Mouse (Mus musculus): ENCODE measurements around the gene Tbc1d23. TPM values are rescaled to one million over a fixed set of nuclear protein-coding genes. Genes with fewer than 3 reads are reported as not detected.

The Tbc1d23 gene
- polyA plus RNA-seq, 1 experiment, result 9.7 TPM

GRCm38 (mm10) chr16:57166611-57167513 lies 64.4 kb downstream of the Tbc1d23 start, which contains the start of gene Nit2:
Gene Nit2, minus strand, starts transcription at chr16:57167341.
- WGBS, result under 1% methylated on average over 58 of the region's 58 CpGs

GRCm38 (mm10) chr16:57166086-57166485 lies 65.2 kb downstream of the Tbc1d23 start:
- DNase-seq (ENCODE audit: low read depth, low spot score), result no peak
- 82% methylated on average over 6 of the region's 6 CpGs for WGBS

More at GRCm38 (mm10) chr16:57166611-57167513, 64.4 kb downstream of the Tbc1d23 start, which contains the start of gene Nit2:
- peak; percentile 67 for DNase-seq (ENCODE audit: low read depth, low spot score)

GRCm38 (mm10) chr16:57165157-57165556 lies 66.1 kb downstream of the Tbc1d23 start:
- DNase-seq (ENCODE audit: low read depth, low spot score), result no peak
- 95% methylated on average over 5 of the region's 5 CpGs for WGBS

GRCm38 (mm10) chr16:57163694-57164093 lies 67.6 kb downstream of the Tbc1d23 start:
- no peak for DNase-seq (ENCODE audit: low read depth, low spot score)
- 54% methylated on average over 1 of the region's 1 CpGs for WGBS

GRCm38 (mm10) chr16:57162841-57163240 lies 68.5 kb downstream of the Tbc1d23 start:
- 77% methylated on average over 5 of the region's 5 CpGs for WGBS
- no peak for DNase-seq (ENCODE audit: low read depth, low spot score)

- DNase-seq (ENCODE audit: low read depth, low spot score), result no peak
- WGBS, result 72% methylated on average over 7 of the region's 7 CpGs
These were observed 71.5 kb downstream of the Tbc1d23 start for GRCm38 (mm10) chr16:57159835-57160234.

- no peak for DNase-seq (ENCODE audit: low read depth, low spot score)
- 72% methylated on average over 4 of the region's 4 CpGs for WGBS
These were observed 73.6 kb downstream of the Tbc1d23 start for GRCm38 (mm10) chr16:57157728-57158127.

- 86% methylated on average over 4 of the region's 4 CpGs for WGBS
- no peak for DNase-seq (ENCODE audit: low read depth, low spot score)
These were observed 74.2 kb downstream of the Tbc1d23 start for GRCm38 (mm10) chr16:57157076-57157475.

- no peak for DNase-seq (ENCODE audit: low read depth, low spot score)
These were observed 75.4 kb downstream of the Tbc1d23 start for GRCm38 (mm10) chr16:57155899-57156298.

GRCm38 (mm10) chr16:57151437-57151836 lies 79.9 kb downstream of the Tbc1d23 start:
- WGBS, result 75% methylated on average over 4 of the region's 4 CpGs
- no peak for DNase-seq (ENCODE audit: low read depth, low spot score)

GRCm38 (mm10) chr16:57144741-57145140 lies 86.6 kb downstream of the Tbc1d23 start:
- WGBS, result 72% methylated on average over 5 of the region's 5 CpGs
- no peak for DNase-seq (ENCODE audit: low read depth, low spot score)

GRCm38 (mm10) chr16:57133611-57134010 lies 97.7 kb downstream of the Tbc1d23 start:
- DNase-seq (ENCODE audit: low read depth, low spot score), result no peak
- 91% methylated on average over 6 of the region's 6 CpGs for WGBS

- no peak for DNase-seq (ENCODE audit: low read depth, low spot score)
- WGBS, result 7% methylated on average over 1 of the region's 1 CpGs
These were observed 99.0 kb downstream of the Tbc1d23 start for GRCm38 (mm10) chr16:57132326-57132725.

- WGBS, result 78% methylated on average over 4 of the region's 4 CpGs
- no peak for DNase-seq (ENCODE audit: low read depth, low spot score)
These were observed 99.8 kb downstream of the Tbc1d23 start for GRCm38 (mm10) chr16:57131544-57131943.

GRCm38 (mm10) chr16:57130752-57131400 lies 100.4 kb downstream of the Tbc1d23 start:
- WGBS, result 44% methylated on average over 3 of the region's 3 CpGs
- no peak for DNase-seq (ENCODE audit: low read depth, low spot score)

- DNase-seq (ENCODE audit: low read depth, low spot score), result no peak
- 23% methylated on average over 2 of the region's 2 CpGs for WGBS
These were observed 103.5 kb downstream of the Tbc1d23 start for GRCm38 (mm10) chr16:57127825-57128224.

GRCm38 (mm10) chr16:57126268-57126667 lies 105.0 kb downstream of the Tbc1d23 start:
- DNase-seq (ENCODE audit: low read depth, low spot score), result no peak
- 55% methylated on average over 4 of the region's 4 CpGs for WGBS

- WGBS, result 13% methylated on average over 6 of the region's 6 CpGs
- DNase-seq (ENCODE audit: low read depth, low spot score), result no peak
These were observed 108.4 kb downstream of the Tbc1d23 start for GRCm38 (mm10) chr16:57122682-57123445.

- under 1% methylated on average over 59 of the region's 59 CpGs for WGBS
- no peak for DNase-seq (ENCODE audit: low read depth, low spot score)
These were observed 109.4 kb downstream of the Tbc1d23 start for GRCm38 (mm10) chr16:57121816-57122415.
